Mouse (Mus musculus) myocyte (in vitro differentiated cells): Measurements from ENCODE around the gene Cgn. TPM values are rescaled to one million over a fixed set of nuclear protein-coding genes. Genes with fewer than 3 reads are reported as not detected.
"Not testable (repeated sequence)": the region's sequence is repeated elsewhere in the genome, so short reads cannot be mapped to it uniquely, and the experiment has no call there.

Experiments
- H3K27me3 ChIP-seq: one replicate; pipeline ENCODE4 v1.6.1; 2011; ENCODE audit not compliant: control insufficient read depth, insufficient read depth, insufficient read length
- H3K36me3 ChIP-seq: one replicate; pipeline ENCODE4 v1.6.1; 2011; ENCODE audit not compliant: control insufficient read depth, insufficient read depth
- H3K4me2 ChIP-seq: one replicate; pipeline ENCODE4 v1.6.1; 2011; ENCODE audit warnings: low read depth, control low read depth
- H3K4me3 ChIP-seq: one replicate; pipeline ENCODE4 v1.5.1; 2011; ENCODE audit warnings: mild to moderate bottlenecking, control low read depth, moderate library complexity
- H3K79me2 ChIP-seq: one replicate; pipeline ENCODE4 v1.6.1; 2011; ENCODE audit not compliant: control insufficient read depth, insufficient read depth
- H3ac ChIP-seq: one replicate; pipeline ENCODE4 v1.6.1; 2011; ENCODE audit not compliant: control insufficient read depth, insufficient read length
- CEBPB ChIP-seq: IDR thresholded peaks from 2 replicates; pipeline ENCODE4 v1.6.1; 2011; ENCODE audit warnings: mild to moderate bottlenecking, moderate library complexity; ENCODE audit not compliant: poor library complexity, insufficient read depth, severe bottlenecking
- E2F4 ChIP-seq: IDR thresholded peaks from one replicate; pipeline ENCODE4 v1.6.1; 2011; ENCODE audit warnings: mild to moderate bottlenecking, control low read depth, moderate library complexity; ENCODE audit not compliant: insufficient read depth
- MAX ChIP-seq: IDR thresholded peaks from one replicate; pipeline ENCODE4 v1.6.1; 2011; ENCODE audit warnings: low read depth, mild to moderate bottlenecking, control low read depth
- MYOD1 ChIP-seq, 3 experiments: IDR thresholded peaks; one replicate each; pipeline ENCODE4 v1.6.1; 2011; ENCODE audit warnings: control low read depth in 2 of 3, low read depth in 2 of 3, mild to moderate bottlenecking in 2 of 3, moderate library complexity in 1 of 3; ENCODE audit not compliant: insufficient read length in 2 of 3, control insufficient read depth in 1 of 3
- MYOG ChIP-seq, 3 experiments: IDR thresholded peaks; one replicate each; pipeline ENCODE4 v1.6.1; 2011; ENCODE audit warnings: control low read depth in 2 of 3, low read depth in 2 of 3, mild to moderate bottlenecking in 2 of 3; ENCODE audit not compliant: insufficient read length in 2 of 3, control insufficient read depth in 1 of 3, insufficient read depth in 1 of 3
- POLR2A ChIP-seq: IDR thresholded peaks from one replicate; pipeline ENCODE4 v1.6.1; 2011; ENCODE audit warnings: low read depth, mild to moderate bottlenecking, control low read depth, moderate library complexity; ENCODE audit not compliant: insufficient read length
- POLR2AphosphoS2 ChIP-seq: IDR thresholded peaks from one replicate; pipeline ENCODE4 v1.6.1; 2011; ENCODE audit warnings: low read depth, control low read depth; ENCODE audit not compliant: insufficient read length
- SRF ChIP-seq: IDR thresholded peaks from one replicate; pipeline ENCODE4 v1.6.1; 2011; ENCODE audit warnings: low read depth; ENCODE audit not compliant: control insufficient read depth, insufficient read length
- TCF12 ChIP-seq: IDR thresholded peaks from one replicate; pipeline ENCODE4 v1.6.1; 2011; ENCODE audit warnings: mild to moderate bottlenecking, control low read depth; ENCODE audit not compliant: poor library complexity, insufficient read depth, severe bottlenecking
- TCF3 ChIP-seq: IDR thresholded peaks from one replicate; pipeline ENCODE4 v1.6.1; 2011; ENCODE audit warnings: low read depth, control low read depth; ENCODE audit not compliant: insufficient read length
- USF1 ChIP-seq: IDR thresholded peaks from one replicate; pipeline ENCODE4 v1.6.1; 2011; ENCODE audit warnings: low read depth, mild to moderate bottlenecking, control low read depth, moderate library complexity
- polyA plus RNA-seq: library from polyadenylated mRNA; unstranded; fragments of >200 nt; fragmentation: generic; extraction: Trizol; gene quantifications from one replicate; pipeline ENCODE4 v1.2.1, GENCODE M21; 2012; ENCODE audit warnings: missing spikeins

The Cgn gene
- polyA plus RNA-seq, 1 experiment: 0.02 TPM

- H3K4me3 ChIP-seq: no peak overlapping the region
- no peak overlapping the region for H3K4me2 ChIP-seq
- no peak overlapping the region for H3ac ChIP-seq
- H3K36me3 ChIP-seq: no peaks in the 10 kb centered on the region
- TF ChIP-seq SRF: no peak
- TF ChIP-seq USF1: no peak
- no peak for TF ChIP-seq CEBPB
- TF ChIP-seq MYOD1 (IDR thresholded peaks at IDR 0.05; ENCODE audit: control insufficient read depth in 1 of 3, insufficient read length in 2 of 3, low read depth in 2 of 3): no peak
- TF ChIP-seq TCF12: no peak
- TF ChIP-seq MYOG (IDR thresholded peaks at IDR 0.05; ENCODE audit: control insufficient read depth in 1 of 3, insufficient read depth in 1 of 3, insufficient read length in 2 of 3, low read depth in 2 of 3): no peak
- no peak for TF ChIP-seq TCF3
- no peak for TF ChIP-seq POLR2AphosphoS2
- no peak for TF ChIP-seq POLR2A
- H3K79me2 ChIP-seq: no peaks in the 10 kb centered on the region
- peaks cover 38% of the 10 kb centered on the region for H3K27me3 ChIP-seq
These were observed 10.4 kb downstream of the Cgn start for GRCm38 (mm10) chr3:94775886-94776285.

GRCm38 (mm10) chr3:94774039-94774438, 12.3 kb downstream of the Cgn start:
- Histone ChIP-seq H3K27me3 (peaks cover 37% of the 10 kb centered on the region), H3K79me2 (no peaks in the 10 kb centered on the region), H3ac (no peak overlapping the region), H3K36me3 (no peaks in the 10 kb centered on the region), H3K4me2 (no peak overlapping the region), H3K4me3 (no peak overlapping the region)
- TF ChIP-seq MAX (no peak), USF1 (no peak), E2F4 (no peak), POLR2AphosphoS2 (no peak), SRF (no peak), CEBPB (no peak)

DNA sequence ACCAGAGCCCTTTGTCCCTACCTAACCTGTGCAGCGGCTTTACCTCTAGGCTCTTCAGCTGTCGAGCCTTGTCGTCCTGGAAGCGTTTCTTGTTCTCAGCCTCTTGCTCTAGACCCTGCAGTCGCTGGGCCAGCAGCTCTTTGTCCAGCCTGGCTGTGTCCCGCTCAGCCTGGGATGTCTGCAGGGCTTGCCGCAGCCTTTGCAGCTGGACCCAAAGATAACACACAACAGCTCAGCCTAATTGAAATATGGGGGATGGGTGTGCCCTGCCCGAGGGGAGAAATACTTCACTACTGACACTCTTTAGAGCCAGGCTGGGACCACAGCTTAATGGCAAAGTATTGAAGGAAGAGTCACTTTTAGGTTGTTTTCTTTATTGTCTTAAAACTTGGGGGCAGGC, 20.8 kb downstream of the Cgn start:
- not testable (repeated sequence) for H3K4me3 ChIP-seq, H3K79me2 ChIP-seq, H3K4me2 ChIP-seq, H3K36me3 ChIP-seq, H3K27me3 ChIP-seq, H3ac ChIP-seq

GRCm38 (mm10) chr3:94764545-94765292, 21.6 kb downstream of the Cgn start:
- not testable (repeated sequence) for H3K36me3 ChIP-seq, H3K79me2 ChIP-seq, H3K4me2 ChIP-seq, H3ac ChIP-seq, H3K4me3 ChIP-seq, H3K27me3 ChIP-seq

GRCm38 (mm10) chr3:94758427-94758826, 27.9 kb downstream of the Cgn start:
- H3K27me3 ChIP-seq, H3K79me2 ChIP-seq, H3K4me2 ChIP-seq: not testable (repeated sequence)

DNA sequence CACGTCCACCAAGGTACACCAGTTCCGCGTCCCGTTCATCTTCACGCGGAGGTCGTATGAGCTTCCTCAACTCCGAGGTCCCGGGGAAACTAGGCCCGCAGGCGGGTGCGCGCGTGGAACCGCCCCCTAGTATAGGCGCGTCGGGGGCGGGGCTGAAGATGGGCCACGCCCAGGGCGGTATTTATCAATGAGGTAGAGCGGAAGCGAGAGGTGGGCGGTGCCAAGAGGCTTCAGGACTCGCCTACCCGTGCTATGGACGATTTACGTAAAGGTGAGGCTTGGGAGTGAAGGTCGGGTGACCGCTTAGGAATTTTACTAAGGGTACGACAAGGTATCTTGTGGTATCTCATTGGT, 28.3 kb downstream of the Cgn start:
- H3K27me3 ChIP-seq, H3K79me2 ChIP-seq, H3K4me3 ChIP-seq: not testable (repeated sequence)

More at GRCm38 (mm10) chr3:94758427-94758826, 27.9 kb downstream of the Cgn start:
- not testable (repeated sequence) for H3K4me3 ChIP-seq, H3K36me3 ChIP-seq, H3ac ChIP-seq

GRCm38 (mm10) chr3:94757251-94758055, 28.8 kb downstream of the Cgn start:
- not testable (repeated sequence) for H3ac ChIP-seq, H3K36me3 ChIP-seq
- H3K4me2 ChIP-seq: peak overlapping the region; percentile 50

More for the DNA sequence above, 28.3 kb downstream of the Cgn start:
- H3K4me2 ChIP-seq, H3ac ChIP-seq, H3K36me3 ChIP-seq: not testable (repeated sequence)

More at GRCm38 (mm10) chr3:94757251-94758055, 28.8 kb downstream of the Cgn start:
- H3K79me2 ChIP-seq, H3K27me3 ChIP-seq, H3K4me3 ChIP-seq: not testable (repeated sequence)
